Mouse (Mus musculus) heart, embryonic 14.5 days (tissue): ENCODE results near the gene Banf1. TPM values are rescaled to one million over a fixed set of nuclear protein-coding genes. Genes with fewer than 3 reads are reported as not detected.

Experiments
- polyA plus RNA-seq: library from polyadenylated mRNA; unstranded; fragments of >200 nt; fragmentation: Nextera tagmentation; extraction: Ambion mirVana; gene quantifications from 2 replicates; pipeline ENCODE4 v1.2.1, GENCODE M21; 2014

The Banf1 gene
- polyA plus RNA-seq, 1 experiment from 2014 or later, result 486 TPM

Other genes starting within 250 kb of the Banf1 start
- 16.5 and 20.7 TPM in 2 replicates for gene Klc2, start 248.6 kb downstream of the Banf1 start, polyA plus RNA-seq
- 20.9 TPM in 2 replicates for gene Pacs1, start 94.0 kb downstream of the Banf1 start, polyA plus RNA-seq
- gene Sf3b2, start 71.7 kb downstream of the Banf1 start, polyA plus RNA-seq, result 201 and 208 TPM in 2 replicates
- 6.4 and 6.7 TPM in 2 replicates for gene Gal3st3, start 68.8 kb downstream of the Banf1 start, polyA plus RNA-seq
- not detected in 2 replicates for gene Catsper1, start 31.4 kb downstream of the Banf1 start, polyA plus RNA-seq
- gene Cst6, start 17.6 kb downstream of the Banf1 start, polyA plus RNA-seq, result 0.92 and 0.95 TPM in 2 replicates
- gene Eif1ad, start 427 bp downstream of the Banf1 start, polyA plus RNA-seq, result 37.4 and 42.1 TPM in 2 replicates
- 39.5 and 39.6 TPM in 2 replicates for gene Sart1, start 21.5 kb upstream of the Banf1 start, polyA plus RNA-seq
- 1.6 and 3.0 TPM in 2 replicates for gene Tsga10ip, start 35.4 kb upstream of the Banf1 start, polyA plus RNA-seq
- gene Drap1, start 57.8 kb upstream of the Banf1 start, polyA plus RNA-seq, result 154 and 178 TPM in 2 replicates
- 23.7 and 35.0 TPM in 2 replicates for gene AI837181, start 58.0 kb upstream of the Banf1 start, polyA plus RNA-seq
- not detected in 2 replicates for gene Fosl1, start 80.4 kb upstream of the Banf1 start, polyA plus RNA-seq
- gene Ccdc85b, start 90.7 kb upstream of the Banf1 start, polyA plus RNA-seq, result 9.0 and 10.4 TPM in 2 replicates
- 101 and 120 TPM in 2 replicates for gene Fibp, start 93.4 kb upstream of the Banf1 start, polyA plus RNA-seq
- 0.84 and 1.4 TPM in 2 replicates for gene Ctsw, start 101.3 kb upstream of the Banf1 start, polyA plus RNA-seq
- 60.8 and 68.9 TPM in 2 replicates for gene Efemp2, start 106.8 kb upstream of the Banf1 start, polyA plus RNA-seq
- 36.6 and 37.5 TPM in 2 replicates for gene Mus81, start 121.2 kb upstream of the Banf1 start, polyA plus RNA-seq
- gene Cfl1, start 123.3 kb upstream of the Banf1 start, polyA plus RNA-seq, result 1,876 and 1,886 TPM in 2 replicates
- 0.20 TPM in 2 replicates for gene 1700020D05Rik, start 136.6 kb upstream of the Banf1 start, polyA plus RNA-seq
- gene Snx32, start 143.4 kb upstream of the Banf1 start, polyA plus RNA-seq, result 16.5 and 17.9 TPM in 2 replicates
- 0.09 TPM in 1 of 2 replicates, not detected in the other for gene Ovol1, start 193.5 kb upstream of the Banf1 start, polyA plus RNA-seq
- gene Ap5b1, start 200.9 kb upstream of the Banf1 start, polyA plus RNA-seq, result 2.5 and 3.0 TPM in 2 replicates
- gene Rnaseh2c, start 234.7 kb upstream of the Banf1 start, polyA plus RNA-seq, result 68.8 and 78.5 TPM in 2 replicates
- gene Kat5, start 243.1 kb upstream of the Banf1 start, polyA plus RNA-seq, result 19.7 and 20.0 TPM in 2 replicates